Mouse (Mus musculus): ENCODE measurements around the gene Epc2.

GRCm38 (mm10) chr2:49571159-49571920 lies 120.1 kb downstream of the Epc2 start:
- no peak for TF ChIP-seq POLR2A (IDR thresholded peaks at IDR 0.05; ENCODE audit: borderline replicate concordance, extremely low read depth, low read depth, low read length)
- no peak for TF ChIP-seq CTCF (IDR thresholded peaks at IDR 0.05; ENCODE audit: insufficient read depth, low read length)

Data from lung, adult 2 months (tissue).